Mouse (Mus musculus) WW6 (cell line): Measurements from ENCODE around the gene R3hdm4.
"Not testable (repeated sequence)": the region's sequence is repeated elsewhere in the genome, so short reads cannot be mapped to it uniquely, and the experiment has no call there.

Experiments used
- DNase-seq: peaks from one replicate; pipeline ENCODE4 v3.0.0-alpha.2; 2013; ENCODE audit warnings: low read depth, low spot score

Gene R3hdm4

DNA sequence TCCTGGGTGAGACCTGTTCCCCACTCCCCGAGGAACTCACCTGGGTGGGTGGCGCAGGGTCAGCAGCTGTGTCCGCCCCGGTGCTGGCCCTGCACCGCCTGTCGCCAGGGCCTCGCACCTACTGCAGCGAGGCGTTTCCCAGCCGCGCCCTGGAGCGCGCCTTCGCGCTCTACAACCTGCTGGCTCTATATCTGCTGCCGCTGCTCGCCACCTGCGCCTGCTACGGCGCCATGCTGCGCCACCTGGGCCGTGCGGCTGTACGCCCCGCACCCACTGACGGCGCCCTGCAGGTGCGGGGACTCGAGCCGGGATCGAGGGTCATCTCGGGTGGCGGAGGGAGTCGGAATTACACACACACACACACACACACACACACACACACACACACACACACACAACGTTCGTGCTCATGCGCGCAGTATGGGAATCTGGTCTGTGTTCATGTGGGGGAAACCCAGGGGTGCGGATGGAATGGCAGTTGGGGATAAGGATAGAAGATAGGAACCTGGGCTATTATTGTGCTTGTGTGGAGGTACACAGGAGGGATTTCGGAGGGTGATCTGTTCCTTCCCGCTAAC, at the start of gene R3hdm4:
Gene R3hdm4 (minus strand): TSS at position 251 of the 578 bp plus-strand sequence.
- no peak for DNase-seq

- DNase-seq: no peak
Measured at GRCm38 (mm10) chr10:79970415-79971182, 49.6 kb upstream of the R3hdm4 start, which contains the start of gene Grin3b. Gene Grin3b, plus strand, starts transcription at chr10:79970715.

GRCm38 (mm10) chr10:79969124-79969568, 48.1 kb upstream of the R3hdm4 start:
- DNase-seq: no peak

- no peak for DNase-seq
Measured at GRCm38 (mm10) chr10:79968181-79968580, 47.2 kb upstream of the R3hdm4 start.

GRCm38 (mm10) chr10:79966886-79967400, 45.9 kb upstream of the R3hdm4 start:
- no peak for DNase-seq

DNA sequence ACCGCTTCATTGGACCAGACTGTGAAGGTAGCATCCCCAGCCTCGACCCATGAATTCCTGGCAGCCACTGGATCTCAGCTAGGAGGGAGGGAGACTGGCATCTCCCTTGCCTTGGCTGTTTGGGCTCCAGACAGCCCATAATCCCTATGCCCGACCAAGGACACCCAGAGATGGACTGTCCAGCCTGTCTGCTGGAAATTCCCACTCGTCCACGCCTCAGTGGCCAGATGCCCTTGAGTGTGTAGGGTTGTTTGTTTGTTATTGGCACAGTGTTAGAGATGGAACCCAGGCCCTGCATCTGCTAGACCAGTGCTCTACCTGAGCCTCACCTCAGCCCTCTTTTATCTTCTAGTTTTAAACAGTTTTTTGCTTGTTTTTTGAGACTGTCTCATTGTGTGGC, 44.3 kb upstream of the R3hdm4 start:
- DNase-seq: no peak

DNA sequence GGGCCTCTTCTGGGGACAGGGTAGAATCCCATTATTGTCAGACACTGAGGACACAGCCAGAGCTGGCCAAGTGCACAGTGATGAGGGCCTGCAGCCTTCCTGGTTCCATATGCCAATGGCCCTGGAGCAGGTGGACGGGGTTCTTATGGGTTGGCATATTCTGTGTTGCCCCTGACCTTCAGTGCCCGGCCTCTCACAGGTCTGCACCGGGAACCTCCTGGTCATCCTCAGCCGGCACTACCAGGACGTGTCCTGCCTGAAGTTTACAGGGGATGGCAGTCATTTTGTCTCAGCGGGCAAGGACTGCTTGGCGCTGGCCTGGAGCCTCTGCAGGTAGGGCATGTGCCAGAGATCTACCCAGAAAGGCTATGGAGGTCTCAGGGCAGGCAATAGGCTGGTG, 43.7 kb upstream of the R3hdm4 start:
- no peak for DNase-seq

- no peak for DNase-seq
Measured at GRCm38 (mm10) chr10:79960671-79961294, 39.8 kb upstream of the R3hdm4 start.

DNA sequence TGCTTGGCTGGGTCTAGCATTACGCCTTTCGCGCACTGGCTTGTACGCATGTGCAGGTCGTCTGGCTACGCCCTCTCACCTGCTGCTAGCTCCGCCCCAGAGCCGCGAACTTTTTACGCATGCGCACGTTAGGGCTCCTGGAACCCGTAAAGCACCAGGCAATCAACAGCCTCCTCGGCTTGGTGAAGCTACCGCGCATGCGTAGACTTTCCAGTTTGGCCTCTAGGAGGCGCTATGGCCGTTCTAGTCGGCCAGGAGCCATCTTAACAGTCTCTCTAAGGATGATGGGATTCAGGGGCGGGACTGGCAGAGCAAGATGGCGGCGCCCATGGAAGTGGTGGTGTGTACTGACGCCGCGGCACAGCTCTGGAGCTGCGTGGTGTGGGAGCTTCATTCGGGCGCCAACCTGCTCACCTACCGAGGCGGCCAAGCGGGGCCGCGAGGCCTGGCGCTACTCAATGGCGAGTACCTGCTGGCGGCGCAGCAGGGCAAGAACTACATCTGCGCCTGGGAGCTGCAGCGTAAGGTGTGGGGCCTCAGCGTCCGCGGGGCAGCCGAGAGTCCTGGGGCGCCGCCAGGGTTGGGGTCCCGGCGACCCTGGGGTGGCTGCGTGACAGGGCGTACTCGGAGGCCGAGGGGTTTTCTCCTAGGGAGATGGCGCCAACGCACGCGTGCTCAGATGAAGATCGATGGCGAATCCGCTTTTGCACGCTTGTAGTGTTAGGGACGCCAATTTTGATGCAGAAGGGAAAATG, 39.0 kb upstream of the R3hdm4 start, which contains the start of gene Wdr18:
Gene Wdr18 (plus strand): TSS at position 306 of the 755 bp plus-strand sequence.
- peak; percentile 99 for DNase-seq

- not testable (repeated sequence) for DNase-seq
Measured at GRCm38 (mm10) chr10:79959412-79959811, 38.4 kb upstream of the R3hdm4 start.

- DNase-seq: peak; percentile 65
Measured at GRCm38 (mm10) chr10:79958140-79958816, 37.3 kb upstream of the R3hdm4 start.

GRCm38 (mm10) chr10:79956643-79957154, 35.7 kb upstream of the R3hdm4 start:
- DNase-seq: no peak

- DNase-seq: no peak
Measured at GRCm38 (mm10) chr10:79955691-79956090, 34.7 kb upstream of the R3hdm4 start.

- no peak for DNase-seq
Measured at GRCm38 (mm10) chr10:79953946-79954345, 32.9 kb upstream of the R3hdm4 start.

GRCm38 (mm10) chr10:79950661-79951060, 29.7 kb upstream of the R3hdm4 start:
- no peak for DNase-seq

DNA sequence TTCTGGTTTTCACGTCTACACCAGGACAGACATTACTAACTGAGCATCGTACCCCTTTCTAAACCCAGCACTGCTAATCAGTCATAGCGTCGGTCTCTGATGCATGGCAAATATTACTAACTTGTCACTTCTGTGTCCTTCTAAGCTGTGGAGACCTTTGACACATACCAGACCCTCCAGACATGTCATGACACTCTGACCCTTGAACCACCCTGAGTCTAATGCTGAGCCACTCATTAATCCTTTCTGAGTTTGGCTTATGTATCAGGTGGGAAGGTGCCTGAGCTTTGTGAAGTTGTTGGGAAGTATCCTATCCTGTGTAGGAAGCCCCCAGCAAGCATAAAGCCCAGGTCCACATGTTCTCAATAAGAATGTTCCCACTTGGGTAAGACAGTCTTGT, 28.9 kb upstream of the R3hdm4 start:
- DNase-seq: no peak

DNA sequence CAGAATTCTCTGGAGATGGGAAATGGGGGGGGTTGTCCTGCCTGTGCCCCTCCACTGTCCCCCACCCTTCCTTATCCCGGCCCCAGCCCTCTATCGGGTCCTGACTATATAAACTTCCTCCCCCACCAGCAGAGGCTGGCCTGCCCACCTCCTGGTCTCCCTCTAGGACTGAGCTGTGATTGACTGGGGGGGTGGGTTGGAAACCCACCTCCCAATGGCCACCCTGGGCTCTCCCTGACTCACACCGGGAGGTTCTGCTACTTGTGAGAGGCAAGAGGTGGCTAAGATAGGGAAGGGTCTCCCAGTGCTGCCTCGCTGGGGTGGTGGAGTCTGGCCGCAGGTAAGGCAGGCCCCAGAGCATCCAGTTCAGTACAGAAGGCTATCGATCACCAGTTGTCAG, 26.5 kb upstream of the R3hdm4 start:
- no peak for DNase-seq

GRCm38 (mm10) chr10:79946752-79947322, 25.8 kb upstream of the R3hdm4 start:
- no peak for DNase-seq

GRCm38 (mm10) chr10:79945507-79946234, 24.7 kb upstream of the R3hdm4 start:
- no peak for DNase-seq

- DNase-seq: no peak
Measured at GRCm38 (mm10) chr10:79943471-79943901, 22.5 kb upstream of the R3hdm4 start.
